Mouse (Mus musculus): ENCODE data around the gene Fstl1. TPM values are rescaled to one million over a fixed set of nuclear protein-coding genes. Genes with fewer than 3 reads are reported as not detected.

Fstl1 gene
- polyA plus RNA-seq, 1 experiment from 2014 or later = 15.5 TPM

- peaks cover 12% of the 10 kb centered on the region; the same call in 1 of the 2 replicates for H3K4me1 ChIP-seq (ENCODE audit: insufficient read depth)
- no peaks in the 10 kb centered on the region for H3K36me3 ChIP-seq (replicated peaks; ENCODE audit: insufficient read depth, low read length)
- no peaks in the 10 kb centered on the region for H3K9me3 ChIP-seq (ENCODE audit: low read length)
- no peak overlapping the region for H3K4me2 ChIP-seq (ENCODE audit: low read depth, low read length)
- ATAC-seq = no peak
- TF ChIP-seq CTCF (IDR thresholded peaks at IDR 0.05; ENCODE audit: low read depth) (no peak), EP300 (IDR thresholded peaks at IDR 0.05; ENCODE audit: low read depth) (no peak)
- H3K27ac ChIP-seq (ENCODE audit: low read depth) = no peak overlapping the region
- H3K4me3 ChIP-seq (ENCODE audit: low read depth, low read length) = no peak overlapping the region
- no peak overlapping the region for H3K9ac ChIP-seq (replicated peaks)
- no peak for DNase-seq
- no peaks in the 10 kb centered on the region for H3K27me3 ChIP-seq (ENCODE audit: insufficient read depth, low read length)
- WGBS (ENCODE audit: insufficient replicate concordance) = 77% methylated on average over 9 of the region's 9 CpGs
Observed at GRCm38 (mm10) chr16:37865841-37866240, 89.2 kb downstream of the Fstl1 start.

GRCm38 (mm10) chr16:37867791-37868505 is 91.3 kb downstream of the Fstl1 start, which contains the start of gene Lrrc58:
Gene Lrrc58, plus strand, starts transcription at chr16:37868389.
- no peaks in the 10 kb centered on the region for H3K27me3 ChIP-seq (ENCODE audit: insufficient read depth, low read length)
- H3K36me3 ChIP-seq (replicated peaks; ENCODE audit: insufficient read depth, low read length) = no peaks in the 10 kb centered on the region
- peak within 1 kb of the TSS; percentile 75 for H3K4me2 ChIP-seq (ENCODE audit: low read depth, low read length)
- no peaks in the 10 kb centered on the region for H3K9me3 ChIP-seq (ENCODE audit: low read length)
- H3K4me1 ChIP-seq (ENCODE audit: insufficient read depth) = peaks cover 16% of the 10 kb centered on the region
- H3K4me3 ChIP-seq (ENCODE audit: low read depth, low read length) = peak within 1 kb of the TSS; percentile 80
- ATAC-seq (peak; percentile 90), DNase-seq (peak; percentile 81)
- TF ChIP-seq CTCF (IDR thresholded peaks at IDR 0.05; ENCODE audit: low read depth) (no peak), EP300 (IDR thresholded peaks at IDR 0.05; ENCODE audit: low read depth) (no peak)
- H3K9ac ChIP-seq (replicated peaks) = peak within 1 kb of the TSS; percentile 80
- H3K27ac ChIP-seq (ENCODE audit: low read depth) = peak within 1 kb of the TSS; percentile 98
- 2% methylated on average over 50 of the region's 86 CpGs for WGBS (ENCODE audit: insufficient replicate concordance)

GRCm38 (mm10) chr16:37868506-37869469 is 92.1 kb downstream of the Fstl1 start:
- peak overlapping the region; percentile 98 for H3K27ac ChIP-seq (ENCODE audit: low read depth)
- H3K4me1 ChIP-seq (ENCODE audit: insufficient read depth) = peaks cover 13% of the 10 kb centered on the region
- no peaks in the 10 kb centered on the region for H3K9me3 ChIP-seq (ENCODE audit: low read length)
- DNase-seq = peak; percentile 57
- H3K4me3 ChIP-seq (ENCODE audit: low read depth, low read length) = peak overlapping the region; percentile 80
- no peaks in the 10 kb centered on the region for H3K36me3 ChIP-seq (replicated peaks; ENCODE audit: insufficient read depth, low read length)
- H3K4me2 ChIP-seq (ENCODE audit: low read depth, low read length) = peak overlapping the region; percentile 75
- 0% methylated on average over 72 of the region's 87 CpGs for WGBS (ENCODE audit: insufficient replicate concordance)
- TF ChIP-seq EP300 (IDR thresholded peaks at IDR 0.05; ENCODE audit: low read depth) (no peak), CTCF (IDR thresholded peaks at IDR 0.05; ENCODE audit: low read depth) (no peak)
- no peaks in the 10 kb centered on the region for H3K27me3 ChIP-seq (ENCODE audit: insufficient read depth, low read length)
- peak; percentile 63 for ATAC-seq
- H3K9ac ChIP-seq (replicated peaks) = peak overlapping the region; percentile 80

GRCm38 (mm10) chr16:37869470-37870231 is 93.0 kb downstream of the Fstl1 start:
- Histone ChIP-seq H3K27me3 (ENCODE audit: insufficient read depth, low read length) (no peaks in the 10 kb centered on the region), H3K4me2 (ENCODE audit: low read depth, low read length) (peak overlapping the region; percentile 75), H3K9me3 (ENCODE audit: low read length) (no peaks in the 10 kb centered on the region), H3K27ac (ENCODE audit: low read depth) (peak overlapping the region; percentile 98), H3K4me1 (ENCODE audit: insufficient read depth) (peaks cover 12% of the 10 kb centered on the region), H3K9ac (replicated peaks) (peak overlapping the region; percentile 80), H3K36me3 (replicated peaks; ENCODE audit: insufficient read depth, low read length) (no peaks in the 10 kb centered on the region), H3K4me3 (ENCODE audit: low read depth, low read length) (peak overlapping the region; percentile 80)
- no peak for TF ChIP-seq EP300 (IDR thresholded peaks at IDR 0.05; ENCODE audit: low read depth)
- TF ChIP-seq CTCF (IDR thresholded peaks at IDR 0.05; ENCODE audit: low read depth) = 0 out of 2 replicates have a peak, but pooled peaks have one; percentile 5
- no peak for ATAC-seq
- DNase-seq = no peak
- 14% methylated on average over 4 of the region's 4 CpGs for WGBS (ENCODE audit: insufficient replicate concordance)

- no peak for ATAC-seq
- Histone ChIP-seq H3K27ac (ENCODE audit: low read depth) (no peak overlapping the region), H3K9ac (replicated peaks) (no peak overlapping the region), H3K9me3 (ENCODE audit: low read length) (no peaks in the 10 kb centered on the region), H3K27me3 (ENCODE audit: insufficient read depth, low read length) (no peaks in the 10 kb centered on the region), H3K36me3 (replicated peaks; ENCODE audit: insufficient read depth, low read length) (no peaks in the 10 kb centered on the region), H3K4me3 (ENCODE audit: low read depth, low read length) (no peak overlapping the region), H3K4me1 (ENCODE audit: insufficient read depth) (peaks cover 16% of the 10 kb centered on the region), H3K4me2 (ENCODE audit: low read depth, low read length) (peak overlapping the region; percentile 26)
- WGBS (ENCODE audit: insufficient replicate concordance) = 49% methylated on average over 4 of the region's 4 CpGs
- TF ChIP-seq CTCF (IDR thresholded peaks at IDR 0.05; ENCODE audit: low read depth) = no peak
- TF ChIP-seq EP300 (IDR thresholded peaks at IDR 0.05; ENCODE audit: low read depth) = no peak
- no peak for DNase-seq
Observed at GRCm38 (mm10) chr16:37871112-37871715, 94.5 kb downstream of the Fstl1 start.

Data from liver, postnatal 0 days (tissue).